Mouse (Mus musculus) cerebellum, adult 11 months (tissue): Measurements from ENCODE around the gene Alkbh2.

Experiments used
- DNase-seq: peaks from one replicate; pipeline ENCODE4 v3.0.0; 2022

The Alkbh2 gene

GRCm38 (mm10) chr5:114099709-114100389 lies 28.2 kb downstream of the Alkbh2 start:
- peak; percentile 91 for DNase-seq

GRCm38 (mm10) chr5:114091057-114091807 lies 36.8 kb downstream of the Alkbh2 start, which contains the start of gene Svop:
Gene Svop (minus strand): TSS chr5:114091570.
- peak; percentile 83 for DNase-seq

- no peak for DNase-seq
Measured at GRCm38 (mm10) chr5:114090421-114091013, 37.5 kb downstream of the Alkbh2 start.

GRCm38 (mm10) chr5:114087875-114088480 lies 40.0 kb downstream of the Alkbh2 start:
- DNase-seq, result peak; percentile 61

- peak; percentile 50 for DNase-seq
Measured at GRCm38 (mm10) chr5:114085501-114085900, 42.5 kb downstream of the Alkbh2 start.

- DNase-seq, result no peak
Measured at GRCm38 (mm10) chr5:114077009-114077408, 51.0 kb downstream of the Alkbh2 start.
